Mouse (Mus musculus) lung, postnatal 0 days (tissue): Measurements from ENCODE around the gene Cenpc1.

ENCODE experiments used
- CTCF ChIP-seq: IDR thresholded peaks from 2 replicates; pipeline ENCODE4 v1.5.1; 2016; ENCODE audit warnings: antibody characterized with exemption, mild to moderate bottlenecking
- EP300 ChIP-seq: IDR thresholded peaks from 2 replicates; pipeline ENCODE4 v1.6.1; 2016; ENCODE audit warnings: antibody characterized with exemption, mild to moderate bottlenecking, control low read depth

DNA sequence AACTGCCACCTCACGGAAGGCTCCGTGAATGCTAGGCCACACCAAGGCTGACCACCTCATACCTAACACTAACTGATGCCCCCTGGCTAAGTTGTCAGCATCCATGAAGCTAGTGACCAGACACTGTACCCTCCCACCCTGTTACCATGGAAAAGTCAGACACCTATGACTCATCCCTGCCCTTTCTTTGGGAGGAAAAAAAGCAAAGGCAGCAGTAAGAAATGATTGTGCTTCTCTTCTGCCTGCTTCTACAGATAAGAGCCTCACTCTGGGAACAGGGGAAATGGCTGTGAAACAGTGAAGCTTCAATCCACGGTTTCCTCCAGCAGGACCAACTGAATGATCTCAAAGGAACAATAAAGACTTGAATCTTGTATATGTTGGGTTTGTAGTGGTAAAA, 3.1 kb upstream of the Cenpc1 start:
- no peak for TF ChIP-seq CTCF
- TF ChIP-seq EP300, result no peak
